Mouse (Mus musculus): ENCODE measurements around the gene Trrap. TPM values are rescaled to one million over a fixed set of nuclear protein-coding genes. Genes with fewer than 3 reads are reported as not detected.
A peak's percentile ranks its signal among the peaks of the same experiment; 100 is the strongest.

Gene Trrap
- 10 to 100 TPM; 35.4 to 43.4 TPM for total RNA-seq (2021)
- long read RNA-seq, experiment 1, partial matches to known transcripts: 4 of 6 reads
- long read RNA-seq, experiment 1, other reads (novel, unspliced or antisense): 2 of 6 reads
- long read RNA-seq, experiment 2, partial matches to known transcripts: 1 of 2 reads
- long read RNA-seq, experiment 2, other reads (novel, unspliced or antisense): 1 of 2 reads

- peak; percentile 12 to 14 for DNase-seq
Observed at GRCm38 (mm10) chr5:144767106-144767798, at the start of gene Trrap. Gene Trrap (plus strand): TSS chr5:144767732.

- no peak for DNase-seq
Observed at GRCm38 (mm10) chr5:144719781-144720180, 47.8 kb upstream of the Trrap start.

DNA sequence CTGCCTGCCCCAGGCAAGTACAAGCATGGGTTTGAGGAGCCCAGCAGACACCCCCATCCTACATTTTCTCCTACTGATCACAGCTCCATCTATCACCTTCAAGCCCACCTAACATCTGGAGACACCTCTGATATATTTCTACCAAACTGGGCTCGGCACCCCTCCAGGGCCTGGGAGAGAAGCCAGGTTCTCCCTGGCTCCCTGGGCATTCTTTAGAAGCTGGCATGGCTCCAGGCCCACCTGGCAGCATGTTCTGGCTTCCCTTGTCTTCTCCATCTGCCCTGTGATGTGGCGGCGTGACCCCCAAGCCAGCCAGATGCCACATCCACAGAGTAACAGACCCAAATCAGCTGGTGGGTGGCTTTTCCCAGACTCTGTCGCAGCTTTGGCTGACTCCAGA is 47.3 kb upstream of the Trrap start:
- DNase-seq: no peak

- DNase-seq: no peak
Observed at GRCm38 (mm10) chr5:144724926-144725325, 42.6 kb upstream of the Trrap start.

- no peak for DNase-seq
Observed at GRCm38 (mm10) chr5:144725554-144725953, 42.0 kb upstream of the Trrap start.

DNA sequence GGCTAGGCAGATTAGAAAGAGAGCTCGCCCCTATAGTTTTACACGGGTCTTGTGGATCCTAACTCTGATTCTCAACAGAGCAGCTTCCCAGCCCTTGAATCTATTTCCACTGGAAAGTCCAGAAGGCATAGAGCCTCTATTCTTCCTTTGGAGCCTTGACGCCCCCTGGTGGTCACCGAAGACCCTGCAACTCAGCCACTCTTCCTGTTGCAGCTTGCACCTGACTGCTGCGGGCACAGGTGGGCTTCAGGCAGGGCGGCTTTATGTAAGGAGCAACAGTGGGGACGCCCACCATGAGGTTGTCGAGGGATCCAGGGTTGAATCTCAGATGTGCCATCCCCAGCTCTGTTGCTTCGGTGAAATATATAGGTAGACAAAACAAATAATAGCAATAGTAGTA is 40.4 kb upstream of the Trrap start:
- peak; percentile 24 to 79 for DNase-seq

- no peak for DNase-seq
Observed at GRCm38 (mm10) chr5:144728237-144728636, 39.3 kb upstream of the Trrap start.

DNA sequence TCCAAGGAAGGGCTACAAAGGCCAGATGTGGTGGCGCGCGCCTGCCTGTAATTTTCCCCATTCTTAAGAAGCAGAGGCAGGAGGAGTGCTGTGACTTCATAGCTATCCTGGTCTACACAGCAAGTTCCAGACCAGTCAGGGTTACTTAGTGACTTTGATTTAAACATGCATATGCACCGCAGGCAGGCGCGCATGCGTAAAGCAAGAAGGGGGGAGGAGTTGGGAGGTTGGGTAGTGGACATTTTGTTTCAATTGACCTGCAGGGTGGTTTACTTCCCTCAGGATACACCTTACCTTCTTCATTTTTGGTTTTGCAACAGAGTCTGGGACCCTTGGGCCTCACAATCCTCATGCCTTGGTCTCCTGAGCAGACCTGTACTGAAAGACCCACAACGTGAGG is 38.3 kb upstream of the Trrap start:
- no peak for DNase-seq

DNA sequence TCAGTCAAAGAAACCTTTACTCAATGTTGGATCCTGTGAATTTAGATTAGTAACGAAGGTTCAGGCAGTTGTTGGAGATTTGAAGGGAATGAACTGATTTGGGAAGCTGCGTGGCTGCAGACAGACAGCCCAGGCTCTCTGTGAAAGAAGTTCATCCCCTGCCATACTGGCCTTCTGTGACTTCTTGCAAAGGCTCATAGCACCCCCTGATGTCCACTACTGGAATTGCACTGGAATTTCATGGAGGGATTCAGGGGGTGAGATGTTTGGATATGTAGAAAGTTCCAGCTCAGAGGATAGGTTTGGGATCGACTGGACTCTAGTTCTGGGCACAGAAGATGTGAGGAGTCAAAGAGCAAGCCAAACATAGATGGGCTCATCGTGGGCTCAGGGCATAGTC is 33.6 kb upstream of the Trrap start:
- DNase-seq: peak; percentile 23 to 78

DNA sequence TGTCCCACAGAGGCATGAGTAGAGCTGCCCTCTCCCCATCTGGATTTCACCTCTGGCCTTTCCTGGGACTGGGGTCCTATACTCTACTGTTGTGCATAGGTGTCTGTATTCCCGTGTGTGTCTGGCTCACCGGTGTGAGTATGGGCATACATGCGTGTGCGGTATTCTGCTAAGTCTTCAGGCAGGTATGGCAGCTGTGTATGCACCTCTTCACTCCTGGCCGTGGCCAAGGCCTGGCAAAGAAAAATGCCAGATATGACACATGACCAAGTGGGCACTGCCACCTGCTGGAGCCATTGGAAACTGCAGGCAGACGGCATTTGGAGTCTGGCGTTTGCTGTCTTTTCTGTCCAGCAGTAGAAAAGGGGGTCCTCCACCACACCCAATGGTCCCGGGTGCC is 32.6 kb upstream of the Trrap start:
- DNase-seq: peak; percentile 34 to 82

DNA sequence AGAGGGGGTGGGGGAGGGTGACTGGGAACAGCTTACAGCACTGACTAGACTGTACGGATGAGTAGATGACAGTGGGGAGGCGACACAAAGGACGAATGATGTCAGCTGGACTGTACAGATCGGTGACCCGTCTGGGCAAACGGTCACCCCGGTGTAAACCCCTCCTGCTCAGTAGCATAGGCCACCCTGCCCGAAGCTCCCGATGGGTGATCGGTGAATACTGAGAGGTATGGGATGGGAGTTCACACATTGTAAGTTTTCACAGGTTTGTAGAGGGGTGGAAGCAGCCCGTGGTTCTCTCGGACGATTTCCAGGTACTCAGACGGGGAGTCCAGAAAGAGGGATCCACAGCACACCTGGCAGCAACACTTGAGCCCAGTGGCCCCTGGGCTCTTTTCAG is 30.4 kb upstream of the Trrap start:
- no peak for DNase-seq

DNA sequence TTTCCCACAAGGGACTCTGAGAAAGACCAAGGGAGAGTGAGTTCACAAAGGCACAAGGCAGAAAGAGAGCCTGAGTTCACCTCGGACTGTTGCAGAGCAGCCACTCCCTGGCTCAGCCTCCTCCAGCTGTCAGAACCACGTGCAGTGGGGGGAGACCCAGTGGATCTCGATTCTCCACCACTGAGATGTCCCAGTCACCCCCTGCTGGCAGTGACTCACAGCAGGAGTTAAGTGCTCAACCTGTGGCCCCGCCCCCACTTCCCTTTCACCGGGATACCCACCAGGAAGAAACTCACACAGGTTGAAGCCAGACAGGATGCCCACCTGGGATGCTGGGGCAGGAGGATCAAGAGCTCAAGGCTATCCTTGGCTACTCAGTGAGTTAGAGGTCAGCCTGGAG is 15.1 kb upstream of the Trrap start:
- no peak for DNase-seq

DNA sequence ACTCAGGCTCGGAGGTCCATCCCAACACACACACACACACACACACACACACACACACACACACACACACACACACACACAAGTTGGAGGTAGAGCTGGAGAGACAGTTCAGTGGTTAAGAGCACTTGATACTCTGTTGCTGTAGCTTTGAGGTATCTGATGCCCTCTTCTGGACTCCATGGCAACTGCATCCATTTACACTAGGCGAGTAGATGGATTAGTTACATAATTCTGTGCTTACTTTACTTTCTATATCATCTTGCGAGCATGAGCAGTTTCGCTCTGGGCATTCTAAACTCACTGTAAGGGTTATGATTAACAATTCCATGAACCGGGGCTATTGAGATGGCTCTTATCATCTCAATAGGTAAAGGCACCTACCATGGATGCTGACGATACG is 14.5 kb upstream of the Trrap start:
- peak; percentile 45 to 65 for DNase-seq

DNA sequence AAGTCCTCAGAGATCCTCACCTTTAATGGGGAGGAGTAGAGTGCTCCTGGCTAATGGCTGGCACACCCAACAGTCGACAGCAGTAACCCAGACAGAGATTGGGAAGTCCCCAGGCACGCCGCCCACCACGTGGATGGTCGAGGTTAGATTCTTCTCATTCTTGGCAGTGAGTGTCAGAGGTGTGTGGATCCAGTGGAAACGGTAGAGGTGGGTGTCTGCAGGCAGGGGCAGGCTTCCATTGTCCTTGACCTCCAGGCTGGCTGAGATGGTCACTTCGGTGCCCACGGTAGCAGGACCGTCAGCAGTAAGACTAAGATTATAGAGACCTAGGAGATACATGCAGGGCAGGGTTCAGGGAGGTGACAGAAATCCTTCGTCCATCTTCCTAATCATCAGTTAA is 12.3 kb upstream of the Trrap start:
- DNase-seq: no peak

- no peak for DNase-seq
Observed at GRCm38 (mm10) chr5:144757402-144757801, 10.1 kb upstream of the Trrap start.

DNA sequence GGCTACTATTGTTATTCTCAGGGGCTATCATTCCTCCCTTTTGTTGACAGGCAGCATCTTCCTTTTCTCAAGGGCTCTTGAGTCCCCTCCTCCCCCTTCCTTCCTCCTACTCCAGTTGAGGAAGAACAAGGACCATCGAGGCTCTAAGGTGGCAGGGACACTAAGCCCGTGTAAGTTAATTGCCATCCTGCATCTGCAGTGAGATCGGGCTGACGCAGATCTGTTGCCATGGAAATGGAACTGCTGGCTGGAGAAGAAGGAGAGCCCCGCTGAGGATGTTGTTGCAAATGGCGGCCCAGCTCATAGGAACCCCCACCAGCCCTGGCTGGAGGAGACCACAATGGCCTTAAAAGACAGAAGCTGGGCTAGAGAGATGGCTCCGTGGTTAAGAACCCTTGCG is 9.1 kb upstream of the Trrap start:
- DNase-seq: no peak

GRCm38 (mm10) chr5:144761161-144761868 is 6.2 kb upstream of the Trrap start, which contains the start of gene Tmem130:
Gene Tmem130 (minus strand): TSS chr5:144761818.
- no peak for DNase-seq

- DNase-seq: no peak
Observed at GRCm38 (mm10) chr5:144766026-144766425, 1.5 kb upstream of the Trrap start.

DNA sequence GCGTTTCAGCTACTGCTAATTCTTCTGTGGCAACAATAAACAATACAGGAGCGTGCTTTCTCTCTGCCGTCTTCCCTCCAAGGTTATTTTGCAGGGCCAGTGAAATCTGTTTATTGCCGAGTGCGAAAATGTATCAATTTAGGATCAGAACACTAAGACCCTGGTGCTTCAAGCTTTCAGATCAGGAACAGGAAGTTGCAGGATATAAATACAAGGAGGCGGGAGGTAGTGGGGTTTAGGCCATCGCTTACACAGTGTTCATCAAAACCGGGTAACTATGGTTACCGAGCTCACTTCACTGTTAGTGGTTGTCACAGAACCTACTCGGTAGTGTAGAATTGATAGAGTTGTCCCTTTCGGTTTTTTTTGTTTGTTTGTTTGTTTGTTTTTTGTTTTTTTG is 886 bp upstream of the Trrap start:
- no peak for DNase-seq

DNA sequence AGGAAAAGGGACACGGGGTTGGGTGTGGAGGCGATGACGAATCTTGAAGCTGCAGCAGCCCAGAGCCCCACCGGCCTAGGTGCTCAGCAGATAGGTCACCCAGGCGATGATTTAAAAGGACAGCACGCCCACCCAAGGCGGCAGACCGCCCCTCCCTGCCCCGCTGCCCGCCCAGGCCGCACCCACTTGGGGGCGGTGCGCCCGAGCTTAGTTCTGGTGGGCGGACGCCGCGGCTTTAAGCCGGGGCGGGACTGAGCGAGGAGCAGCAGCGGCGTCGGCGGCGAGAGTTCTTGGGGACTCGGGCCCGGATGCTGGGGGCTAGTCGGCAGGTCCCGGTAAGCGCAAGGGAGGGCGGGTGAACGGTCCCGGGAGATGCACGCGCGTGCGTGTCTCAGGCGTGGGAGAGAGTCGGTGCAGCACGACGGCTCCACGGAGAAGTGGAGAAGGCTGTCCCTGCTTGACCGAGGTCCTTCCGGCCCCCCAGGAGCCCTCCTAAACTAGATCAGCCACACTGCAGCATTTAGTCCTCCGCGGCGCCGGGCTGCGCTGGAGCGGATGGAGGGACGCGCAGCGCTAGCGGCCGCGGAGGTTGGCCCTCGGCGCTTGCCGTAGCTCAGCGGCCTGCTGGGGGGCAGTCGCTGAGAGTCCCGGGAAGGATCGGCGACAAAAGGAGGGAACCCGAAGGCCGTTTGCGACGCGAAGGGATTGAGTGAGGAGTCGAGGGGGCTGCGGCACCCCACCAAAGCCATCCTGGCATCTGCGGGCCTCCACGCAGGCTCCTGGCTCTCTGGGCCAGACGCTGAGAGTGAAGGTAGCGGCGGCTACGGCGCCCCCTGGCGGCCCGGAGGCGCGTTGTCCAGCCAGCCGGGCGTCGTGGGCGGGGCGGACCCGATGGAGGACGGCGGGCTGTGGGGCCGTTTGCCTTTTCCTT is 644 bp downstream of the Trrap start:
- DNase-seq: peak; percentile 92 to 94

GRCm38 (mm10) chr5:144769067-144769482 is 1.5 kb downstream of the Trrap start:
- DNase-seq: no peak

DNA sequence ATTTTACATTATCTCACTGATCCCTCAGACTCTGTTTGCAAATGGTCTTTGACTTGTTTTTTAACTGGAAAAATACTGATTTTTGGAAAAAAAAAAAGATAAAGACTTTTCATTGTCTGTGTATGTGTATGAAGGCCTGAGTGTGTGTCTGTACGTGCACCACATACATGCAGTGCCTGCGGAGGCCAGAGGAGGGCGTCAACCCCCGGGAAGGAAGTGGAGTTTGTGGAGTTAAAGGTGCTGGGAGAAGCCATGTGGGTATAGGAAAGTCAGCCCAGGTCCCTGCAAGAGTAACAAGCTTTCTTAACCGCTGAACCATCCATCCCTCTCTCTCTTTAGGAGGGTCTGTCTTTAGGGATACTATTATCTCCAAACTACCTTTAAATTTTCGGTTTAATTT is 5.7 kb downstream of the Trrap start:
- DNase-seq: no peak
